Mouse (Mus musculus): ENCODE results near the gene Relt.

Relt gene

DNA sequence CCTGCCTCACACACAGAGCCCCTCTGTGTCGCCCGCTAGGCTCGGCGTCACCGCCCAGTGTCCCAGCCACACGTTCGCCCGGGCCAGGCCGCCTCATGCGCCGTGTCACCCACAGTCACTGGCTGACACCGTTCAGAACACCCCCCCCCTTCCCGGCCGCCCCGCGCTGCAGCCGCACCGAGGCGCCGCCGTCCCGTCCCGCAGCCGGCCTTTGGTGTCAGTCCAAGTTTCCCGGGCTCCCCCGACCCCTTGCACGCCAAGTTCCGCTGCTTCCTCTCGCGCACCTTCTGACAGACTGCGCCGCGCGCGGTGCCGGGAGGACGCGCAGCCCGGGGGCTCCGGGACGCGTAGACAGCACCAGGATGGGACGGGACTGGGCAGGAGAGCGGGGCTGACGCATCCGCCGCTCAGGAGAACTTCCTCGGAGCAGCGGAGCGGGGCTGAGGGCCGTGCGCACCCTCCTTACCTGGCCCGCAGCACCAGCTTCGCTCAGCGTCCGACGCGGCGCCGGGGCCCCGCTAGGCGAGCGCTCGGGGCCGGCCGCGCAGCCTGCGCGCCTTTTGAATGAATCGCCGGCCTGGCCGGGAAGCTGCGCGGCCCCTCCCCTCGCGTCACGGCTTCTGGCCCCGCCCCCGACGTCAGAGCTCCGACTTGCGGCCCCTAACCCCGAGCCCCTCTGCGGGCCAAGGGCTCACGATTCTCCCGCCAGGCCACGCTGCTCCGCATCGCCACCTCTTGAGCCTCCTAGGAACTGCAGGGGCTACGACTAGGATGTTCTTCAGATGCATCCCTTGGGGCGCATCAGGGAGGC, at the start of gene Relt:
Relt (minus strand) TSS at position 619 of the 811 bp plus-strand sequence.
- in situ Hi-C loops (cut with MboI; ENCODE audit: unreplicated experiment in 2 of 2), result no loop called here

DNA sequence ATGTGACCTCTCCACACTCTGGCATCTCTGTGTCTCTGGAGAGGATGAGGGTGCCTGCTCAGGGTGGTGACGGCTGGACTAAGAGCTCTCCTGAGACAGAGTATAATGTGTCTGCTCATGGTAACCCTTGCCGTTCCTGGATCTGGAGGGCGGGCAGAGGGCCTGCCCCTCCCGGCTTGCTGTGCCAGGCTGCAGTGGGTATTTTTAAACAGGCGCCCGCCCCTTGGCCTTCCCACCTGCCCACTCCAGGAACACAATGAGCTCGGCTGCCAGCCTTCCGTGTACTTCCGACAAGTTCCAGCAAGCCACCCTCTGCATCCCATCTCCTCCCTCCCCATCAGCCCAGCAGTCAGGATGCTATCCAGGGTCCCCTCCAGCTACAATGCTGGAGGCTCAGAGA, 48.5 kb upstream of the Relt start:
- in situ Hi-C loops (cut with MboI; ENCODE audit: unreplicated experiment in 2 of 2), result no loop called here

DNA sequence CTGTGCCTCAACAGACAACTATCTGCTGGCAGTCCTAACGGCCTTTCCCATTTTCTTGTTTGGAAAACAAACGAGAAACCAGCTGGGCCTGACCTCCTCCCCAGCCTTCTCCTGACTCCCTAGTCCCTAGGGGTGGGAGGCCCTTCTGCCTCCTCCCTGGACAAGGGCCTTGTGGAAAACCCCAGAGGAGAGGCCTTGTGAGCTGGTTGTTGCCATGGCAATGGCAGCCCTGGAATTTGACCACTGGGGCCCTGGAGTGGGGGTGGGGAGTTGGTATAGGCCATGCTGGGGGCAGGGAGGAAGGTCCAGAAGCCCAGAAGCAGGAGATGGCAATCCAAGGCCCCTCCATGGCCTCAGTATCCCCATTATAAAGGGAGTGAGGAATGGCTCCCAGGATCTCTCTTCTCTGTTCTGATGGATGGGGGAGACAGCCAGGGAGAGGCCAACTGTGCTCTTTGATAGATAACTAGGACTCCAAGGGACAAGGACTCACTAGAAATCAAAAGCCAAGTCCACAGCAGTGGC, 48.1 kb upstream of the Relt start:
- in situ Hi-C loops (cut with MboI; ENCODE audit: unreplicated experiment in 2 of 2), result no loop called here

DNA sequence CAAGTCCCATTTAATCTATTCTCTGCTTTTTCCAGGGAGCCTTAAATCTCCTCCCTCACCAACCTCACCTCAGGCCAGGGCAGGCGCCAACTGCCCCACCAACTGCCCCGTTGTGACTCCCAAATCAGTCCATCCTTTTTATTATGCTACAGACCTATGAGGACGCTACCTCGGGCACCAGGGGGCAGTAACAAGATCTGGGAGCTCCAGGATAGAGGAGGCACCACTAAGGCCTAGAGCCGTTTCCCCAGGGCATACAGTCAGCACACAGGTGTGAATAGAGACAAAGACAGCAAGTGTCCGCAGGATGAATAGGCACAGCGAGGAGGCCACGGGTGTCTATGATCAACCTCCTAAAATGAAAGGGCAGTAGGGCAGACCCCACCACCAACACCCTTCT, 45.3 kb upstream of the Relt start:
- in situ Hi-C loops (cut with MboI; ENCODE audit: unreplicated experiment in 2 of 2), result no loop called here

DNA sequence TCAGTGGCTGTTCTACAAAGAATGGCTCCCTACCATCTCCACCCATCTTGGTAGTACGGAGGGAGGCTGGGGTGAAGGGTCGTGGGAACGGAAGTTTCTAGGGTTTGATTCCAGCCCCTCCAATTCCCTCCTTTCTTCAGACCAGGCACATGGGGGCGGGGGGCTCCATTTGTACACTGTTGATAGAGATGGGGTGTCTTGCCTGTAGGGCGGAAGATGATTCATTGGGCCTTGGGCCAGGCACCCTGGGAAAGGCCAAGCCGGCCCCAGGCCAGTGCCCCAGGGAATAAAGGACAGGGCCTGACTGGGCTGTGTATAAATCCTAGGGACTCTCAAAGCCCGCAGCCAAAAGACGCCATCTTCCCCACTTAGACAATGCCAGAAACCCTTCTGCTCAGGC, 44.8 kb upstream of the Relt start:
- in situ Hi-C loops (cut with MboI; ENCODE audit: unreplicated experiment in 2 of 2), result no loop called here

DNA sequence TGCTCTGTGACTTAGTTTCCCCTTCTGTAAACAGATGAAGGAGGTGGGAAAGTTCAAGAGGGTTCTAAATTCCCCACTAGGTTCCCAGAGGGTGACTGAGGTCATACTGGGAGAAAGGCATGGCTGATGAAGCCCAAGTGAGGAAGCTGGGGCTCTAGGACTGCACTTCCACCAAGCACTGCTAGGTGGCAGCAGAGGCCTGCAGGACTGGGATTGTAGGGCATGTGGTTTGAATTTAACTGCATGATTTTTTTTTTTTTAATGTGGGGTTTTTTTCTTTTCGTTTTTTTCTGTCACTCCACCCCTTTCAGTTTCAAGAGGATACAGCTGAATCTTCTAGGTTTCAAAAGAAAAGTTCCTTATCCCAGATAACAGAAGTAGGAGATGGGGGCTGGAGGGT, 44.0 kb upstream of the Relt start:
- in situ Hi-C loops (cut with MboI; ENCODE audit: unreplicated experiment in 2 of 2), result no loop called here

DNA sequence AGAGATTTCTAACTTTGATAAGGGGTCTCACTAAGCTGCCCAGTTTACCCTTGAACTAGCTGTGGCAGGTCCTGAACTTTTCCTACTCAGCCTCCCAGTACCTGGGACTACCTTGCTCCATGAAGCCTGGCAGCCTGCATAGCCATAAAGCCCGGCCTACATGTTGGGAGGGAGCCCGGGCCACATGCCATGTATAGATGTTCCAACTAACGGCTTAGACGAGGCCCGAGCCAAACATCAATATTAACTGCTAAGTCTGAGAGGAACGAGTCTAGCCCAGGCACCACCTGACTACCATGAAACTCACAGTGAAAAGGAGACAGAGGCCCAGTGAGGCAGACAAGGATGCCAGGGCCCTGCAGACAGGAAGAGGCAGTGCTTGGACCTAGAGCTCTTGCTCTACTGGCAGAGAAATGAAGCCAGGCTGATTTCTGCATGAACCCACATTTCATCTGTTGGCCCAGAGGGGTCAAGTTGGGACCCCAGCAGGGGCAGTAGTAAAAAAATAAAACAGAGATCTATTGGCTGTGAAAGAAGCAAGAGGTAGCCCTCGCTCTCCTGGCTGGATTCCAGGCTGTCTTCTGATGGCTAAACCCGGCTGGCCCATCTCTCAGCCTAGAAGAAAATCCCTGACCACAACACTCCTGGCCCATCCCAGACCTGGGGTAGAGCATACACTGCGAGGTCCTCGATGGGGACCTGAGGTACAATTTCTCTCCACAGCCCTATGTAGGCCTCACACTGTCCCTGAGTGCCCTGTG, 43.0 kb upstream of the Relt start:
- in situ Hi-C loops (cut with MboI; ENCODE audit: unreplicated experiment in 2 of 2), result no loop called here

DNA sequence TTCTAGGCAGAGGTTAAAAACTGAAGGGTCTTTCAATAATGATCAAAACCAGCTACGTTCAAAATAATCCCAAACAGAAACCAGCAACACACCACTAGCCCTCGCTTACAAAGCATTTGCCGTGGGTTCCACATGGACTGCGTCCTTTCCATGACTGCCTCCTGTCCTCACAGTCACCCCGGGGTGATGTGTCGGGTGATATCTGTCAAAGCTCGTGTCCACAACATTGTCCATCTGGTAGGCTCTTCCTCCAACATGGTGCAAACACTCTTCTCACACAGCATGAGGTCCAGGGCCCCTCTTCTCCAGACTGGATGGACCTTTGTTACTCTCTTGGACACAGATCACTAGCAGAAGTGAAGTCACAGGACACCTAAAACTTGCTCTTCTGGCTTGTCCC, 41.8 kb upstream of the Relt start:
- in situ Hi-C loops (cut with MboI; ENCODE audit: unreplicated experiment in 2 of 2), result no loop called here

DNA sequence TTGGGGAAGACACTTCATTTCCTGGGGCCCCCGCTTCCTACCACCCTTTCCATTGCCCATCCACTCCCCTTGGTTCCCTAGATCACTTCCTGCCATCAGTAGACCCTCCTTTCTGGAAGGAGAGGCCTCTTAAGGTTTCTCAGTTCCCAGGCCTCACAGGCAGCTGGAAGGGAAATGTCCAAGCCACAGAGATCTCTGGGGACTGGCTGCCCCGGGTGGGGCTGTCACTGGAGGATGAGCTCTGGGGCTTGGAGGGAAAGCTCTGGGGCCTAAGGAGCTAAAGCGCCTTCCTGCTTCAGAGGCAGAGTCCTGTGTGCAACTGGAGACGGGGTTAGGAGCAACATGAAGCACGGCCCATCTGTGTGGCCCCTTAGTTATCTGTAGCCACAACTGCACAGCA, 41.4 kb upstream of the Relt start:
- in situ Hi-C loops (cut with MboI; ENCODE audit: unreplicated experiment in 2 of 2), result no loop called here

DNA sequence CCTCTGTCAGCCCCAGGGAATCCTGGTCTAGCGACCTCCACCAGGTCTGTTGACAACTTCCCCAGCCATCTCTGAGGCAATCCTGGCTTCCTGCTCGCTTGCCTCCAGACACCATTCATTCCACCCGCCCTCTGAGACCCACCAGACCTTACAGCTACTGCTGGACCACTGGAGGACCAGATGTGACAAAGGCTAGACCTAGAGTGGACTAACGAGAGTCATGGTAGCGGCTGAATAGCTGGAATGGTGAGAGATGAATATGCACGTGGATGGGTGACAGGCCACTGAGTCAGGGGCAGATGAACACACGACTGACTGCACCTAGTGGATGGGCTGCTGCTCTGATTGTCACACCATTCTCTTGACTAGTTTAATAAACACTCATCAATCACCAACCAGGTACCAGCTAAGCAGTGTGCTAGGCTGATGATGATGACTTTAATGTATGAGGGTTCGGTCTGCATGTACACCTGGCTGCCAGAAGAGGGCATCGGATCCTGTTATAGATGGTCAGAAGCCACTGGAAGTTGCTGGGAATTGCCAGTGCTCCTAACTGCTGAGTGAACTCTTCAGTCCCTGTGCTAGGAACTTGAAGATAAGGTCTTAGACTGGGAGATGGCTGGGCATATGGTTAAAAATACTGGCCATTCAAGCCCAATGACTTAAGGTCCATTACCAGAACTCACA, 39.3 kb upstream of the Relt start:
- in situ Hi-C loops (cut with MboI; ENCODE audit: unreplicated experiment in 2 of 2), result no loop called here

DNA sequence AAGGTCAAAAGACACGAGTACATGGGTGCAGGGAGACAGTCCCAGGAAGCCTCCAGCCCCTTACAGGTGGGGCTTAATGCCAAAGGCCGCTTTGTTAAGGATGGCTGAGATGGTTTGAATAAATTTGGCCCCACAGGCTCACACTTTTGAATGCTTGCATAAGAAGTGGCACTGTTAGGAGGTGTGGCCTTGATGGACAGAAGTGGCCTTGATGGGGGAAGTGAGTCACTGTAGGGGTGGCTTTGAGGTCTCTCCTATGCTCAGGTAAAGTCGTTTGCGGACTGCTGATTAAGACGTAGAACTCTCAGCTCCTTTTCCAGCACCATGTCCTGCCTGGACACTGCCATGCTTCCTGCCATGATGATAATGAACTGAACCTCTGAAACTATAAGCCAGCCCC, 34.6 kb upstream of the Relt start:
- in situ Hi-C loops (cut with MboI; ENCODE audit: unreplicated experiment in 2 of 2), result no loop called here

DNA sequence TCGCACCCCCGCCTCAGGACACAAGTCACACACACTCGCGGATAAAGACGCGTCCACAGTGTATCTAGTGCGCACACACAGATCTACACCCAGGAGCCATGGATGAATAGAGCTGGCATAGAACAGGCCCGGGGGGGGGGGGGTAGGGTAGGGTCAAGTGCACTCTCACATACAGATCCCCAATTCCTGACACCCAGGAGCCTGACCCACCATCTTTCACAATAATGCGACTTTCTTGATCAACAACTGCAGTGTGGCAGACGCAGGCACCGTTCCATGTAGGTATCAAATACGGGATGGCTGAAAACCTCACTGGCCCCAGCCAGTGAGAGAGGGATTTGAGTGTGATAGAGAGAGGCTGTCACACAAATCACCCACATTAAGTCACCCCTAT, 31.6 kb upstream of the Relt start:
- in situ Hi-C loops (cut with MboI; ENCODE audit: unreplicated experiment in 2 of 2), result no loop called here

DNA sequence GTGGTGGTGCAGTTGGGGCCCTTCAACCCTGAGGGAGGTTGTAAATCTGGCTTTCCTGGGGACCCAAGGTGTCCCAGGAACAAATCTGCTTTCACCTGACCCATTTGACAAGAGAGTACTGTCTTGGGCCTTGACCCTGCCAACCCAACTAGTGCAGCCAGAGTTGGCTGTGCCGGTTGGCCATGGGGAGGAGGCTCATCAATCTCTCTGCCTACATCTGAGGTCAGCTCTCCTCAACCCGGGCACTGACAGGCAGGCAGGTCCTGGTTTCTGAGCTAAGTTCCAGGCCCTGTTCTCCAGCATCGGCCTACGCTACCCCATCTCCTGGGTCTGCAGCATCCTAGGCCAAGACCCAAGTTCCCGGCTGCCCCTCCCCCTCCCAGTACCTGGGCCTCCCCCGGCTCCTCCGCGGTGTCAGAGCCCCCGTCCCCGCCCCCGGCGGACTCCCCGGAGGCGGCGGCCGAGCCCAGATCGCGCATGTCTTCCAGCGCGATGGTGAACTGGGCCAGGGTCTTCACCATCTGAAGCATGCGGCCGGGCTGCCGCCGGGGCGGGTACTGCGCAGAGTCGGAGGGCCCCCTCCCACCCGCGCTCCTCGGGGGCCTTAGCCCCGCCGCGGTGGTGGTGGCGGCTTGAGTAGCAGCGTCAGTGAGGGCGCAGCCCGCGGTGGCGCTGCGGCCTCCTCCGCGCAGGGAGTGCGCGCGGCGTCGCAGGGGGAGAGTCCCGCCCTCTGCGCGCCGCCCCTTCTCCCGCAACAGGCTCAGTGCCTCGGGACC, 31.0 kb upstream of the Relt start:
- in situ Hi-C loops (cut with MboI; ENCODE audit: unreplicated experiment in 2 of 2), result no loop called here

DNA sequence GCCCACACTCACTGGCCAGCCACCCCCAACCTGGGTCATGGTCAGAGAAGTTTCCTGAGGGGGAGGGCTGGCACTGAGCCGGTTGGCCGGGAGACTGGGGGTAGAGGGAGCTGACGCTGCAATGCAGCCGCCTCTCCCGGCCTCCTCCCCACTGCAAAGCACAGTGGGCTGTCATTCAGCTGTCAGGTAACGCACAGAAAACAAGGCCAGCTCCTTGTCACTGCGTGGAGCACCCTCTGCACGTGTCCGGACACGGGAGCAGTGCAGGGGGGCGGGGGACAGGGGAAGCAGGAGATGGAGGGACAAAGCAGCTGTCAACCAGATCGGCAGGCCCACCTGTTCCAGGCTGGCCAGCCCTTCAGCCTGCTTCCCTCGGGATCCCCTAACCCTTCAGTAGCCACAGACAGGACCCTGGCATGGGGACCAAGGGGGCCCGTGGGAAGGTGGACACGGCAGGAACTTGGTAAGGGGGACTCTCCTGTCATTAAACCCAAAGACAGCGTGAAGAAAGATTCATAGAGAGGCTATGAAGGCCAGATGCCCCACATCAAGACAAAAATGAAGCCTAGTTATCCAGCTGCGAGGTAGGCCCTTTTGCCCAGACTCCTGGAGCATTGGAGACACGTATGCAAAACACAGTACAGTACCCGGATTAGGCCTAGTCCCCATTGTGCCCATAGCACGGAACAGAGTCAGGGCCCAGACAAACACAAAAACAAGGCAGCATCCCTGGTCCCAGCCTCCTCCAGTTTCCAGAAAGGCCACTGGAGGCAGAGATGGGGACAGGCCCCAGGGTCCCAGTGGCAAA, 30.2 kb upstream of the Relt start:
- in situ Hi-C loops (cut with MboI; ENCODE audit: unreplicated experiment in 2 of 2), result no loop called here

DNA sequence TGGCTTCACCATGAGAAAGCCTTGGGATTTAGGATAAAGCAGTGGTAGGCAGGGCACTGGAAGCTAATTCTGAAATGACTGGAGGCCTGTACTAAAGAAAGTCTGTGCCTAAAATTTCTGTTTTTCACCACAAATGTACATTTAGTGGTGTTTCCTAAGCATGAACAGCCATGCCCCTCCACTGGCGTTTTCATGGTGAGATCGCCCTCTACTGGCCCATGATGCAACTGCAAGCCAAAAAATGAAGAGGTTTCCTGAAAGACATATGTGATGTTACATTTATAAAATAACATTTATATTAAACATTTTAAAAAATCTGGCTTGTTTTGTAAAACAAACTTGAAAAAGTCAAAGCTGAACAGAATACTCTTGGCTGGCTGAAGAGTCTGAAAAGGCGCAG, 23.3 kb upstream of the Relt start:
- in situ Hi-C loops (cut with MboI; ENCODE audit: unreplicated experiment in 2 of 2), result loop anchor here (5.0 to 10.0 kb wide), 4 partner anchors 39 to 369 kb away; no protein-coding TSS in a partner anchor

DNA sequence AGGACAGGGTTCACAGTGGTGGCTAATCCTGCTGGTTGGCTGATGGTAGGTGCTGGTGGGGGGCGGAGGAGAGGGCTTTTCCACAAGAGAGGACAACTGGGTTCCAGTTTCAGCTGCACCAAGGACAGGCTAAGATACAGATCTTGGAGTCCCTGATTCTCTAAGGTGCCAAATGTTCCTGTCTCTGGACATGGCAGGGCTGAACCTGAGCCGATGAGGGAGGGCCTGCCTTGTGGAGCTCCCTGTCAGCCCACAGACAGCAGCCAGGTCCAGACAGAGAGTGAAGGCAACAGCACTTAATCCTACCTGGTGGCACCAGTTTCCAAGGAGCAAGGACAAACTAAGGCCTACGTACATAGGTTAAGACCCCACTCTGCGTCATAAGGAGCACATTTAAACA, 21.2 kb upstream of the Relt start:
- in situ Hi-C loops (cut with MboI; ENCODE audit: unreplicated experiment in 2 of 2), result loop anchor here in 1 of 2 experiments (10.0 kb wide), 1 partner anchor 360 kb away; no protein-coding TSS in a partner anchor

DNA sequence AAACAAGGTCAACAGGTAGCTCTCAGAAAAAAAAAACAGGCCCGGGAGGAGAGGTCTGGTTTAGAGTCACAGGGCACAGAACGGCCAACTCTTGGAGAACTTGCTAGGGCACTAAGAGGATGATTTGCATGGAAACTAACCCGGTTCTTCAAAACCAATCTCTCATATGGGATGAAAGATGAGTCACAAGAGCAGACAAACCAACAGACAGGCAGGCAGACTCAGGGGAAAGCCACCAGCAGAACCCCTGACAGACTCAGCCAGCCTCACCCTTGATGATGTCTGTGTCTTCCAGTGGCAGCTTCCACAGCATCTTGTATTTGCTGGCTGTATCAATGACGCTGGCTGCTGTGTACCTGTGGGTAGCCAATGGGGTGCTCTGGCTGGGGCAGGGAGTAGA, 18.7 kb upstream of the Relt start:
- in situ Hi-C loops (cut with MboI; ENCODE audit: unreplicated experiment in 2 of 2), result loop anchor here in 1 of 2 experiments (10.0 kb wide), 1 partner anchor 357 kb away; no protein-coding TSS in a partner anchor

DNA sequence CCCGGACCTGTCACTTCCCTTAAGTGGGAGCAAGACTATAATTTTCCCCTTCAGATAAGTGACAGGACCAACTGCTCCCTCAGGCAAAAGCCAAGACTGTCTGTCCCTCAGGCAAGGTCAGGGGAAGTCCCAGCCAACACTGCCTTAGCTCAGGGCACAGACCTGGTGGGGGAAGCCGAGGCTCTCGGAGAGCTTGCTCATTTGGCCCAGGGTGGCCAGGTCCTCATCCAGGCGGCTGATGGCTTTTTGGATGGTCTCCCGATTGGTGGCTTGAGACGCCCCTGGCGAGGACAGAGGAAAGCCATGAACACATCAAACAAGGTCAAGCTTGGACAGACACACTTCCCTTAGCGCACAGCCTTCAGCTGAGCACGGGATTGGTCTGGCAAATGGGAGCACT, 18.3 kb upstream of the Relt start:
- in situ Hi-C loops (cut with MboI; ENCODE audit: unreplicated experiment in 2 of 2), result loop anchor here in 1 of 2 experiments (10.0 kb wide), 1 partner anchor 357 kb away; no protein-coding TSS in a partner anchor

DNA sequence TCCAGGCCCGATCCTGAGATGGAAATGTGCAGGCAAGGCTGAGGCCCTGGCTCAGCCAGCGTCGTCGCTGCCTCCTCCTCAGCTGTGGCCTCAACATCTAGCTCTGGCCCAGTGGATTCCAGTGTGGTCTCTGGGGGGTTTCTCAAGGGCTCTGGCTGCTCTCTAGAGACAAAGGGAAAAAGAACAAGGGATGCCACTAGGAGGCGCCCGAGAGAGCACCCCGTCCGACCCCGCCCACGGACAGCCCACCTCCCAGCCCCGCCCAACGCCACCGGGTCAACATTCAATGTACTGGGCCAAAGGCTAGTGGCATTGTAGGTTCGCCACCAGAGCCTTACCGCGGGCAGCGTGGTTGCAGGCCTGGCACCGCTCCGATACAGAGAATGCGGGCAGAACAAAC, 16.3 kb upstream of the Relt start:
- in situ Hi-C loops (cut with MboI; ENCODE audit: unreplicated experiment in 2 of 2), result no loop called here

Measured in v-Abl transformed pro-B cells (cell line).